Mouse (Mus musculus): ENCODE data around the gene Drc3. TPM values are rescaled to one million over a fixed set of nuclear protein-coding genes. Genes with fewer than 3 reads are reported as not detected.

Drc3 gene
- polyA plus RNA-seq, 1 experiment = 6.9 TPM

DNA sequence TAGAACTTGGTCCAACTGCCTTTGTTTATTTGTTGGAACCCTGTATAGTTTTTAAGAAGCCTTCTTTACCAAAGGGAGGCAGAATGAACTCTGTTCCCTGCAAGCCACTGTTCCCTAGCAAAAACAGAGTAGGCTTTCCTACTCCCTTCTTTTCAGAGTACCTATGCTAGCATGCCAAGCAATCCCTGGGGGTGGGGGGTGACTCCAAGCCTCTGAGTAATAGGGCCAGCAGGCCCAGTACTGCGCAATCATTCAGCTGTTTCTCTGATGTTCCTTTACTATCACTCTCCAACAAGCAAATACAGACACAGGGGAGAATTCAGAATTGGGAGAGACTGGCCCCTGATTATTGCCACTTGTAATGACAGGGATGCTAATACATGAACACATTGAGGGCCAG, 53.5 kb downstream of the Drc3 start:
- TF ChIP-seq EP300 (IDR thresholded peaks at IDR 0.05; ENCODE audit: insufficient read depth, low read depth, low read length) = no peak
- no peak for TF ChIP-seq POLR2A (IDR thresholded peaks at IDR 0.05; ENCODE audit: insufficient read depth, low read length)
- TF ChIP-seq CTCF (IDR thresholded peaks at IDR 0.05; ENCODE audit: low read depth, low read length) = no peak
- Histone ChIP-seq H3K27ac (ENCODE audit: insufficient read depth, low read length) (no peak overlapping the region), H3K36me3 (ENCODE audit: control insufficient read depth, insufficient read depth, low read length, poor library complexity, severe bottlenecking) (peaks cover 48% of the 10 kb centered on the region), H3K27me3 (ENCODE audit: control insufficient read depth, insufficient read depth, low read length, poor library complexity, severe bottlenecking) (no peaks in the 10 kb centered on the region), H3K4me3 (ENCODE audit: low read depth, low read length) (no peak overlapping the region), H3K9ac (ENCODE audit: low read depth, poor library complexity, severe bottlenecking) (no peak overlapping the region), H3K9me3 (replicated peaks; ENCODE audit: control insufficient read depth, insufficient read depth, low read length, poor library complexity, severe bottlenecking) (no peaks in the 10 kb centered on the region), H3K4me1 (ENCODE audit: control insufficient read depth, insufficient read depth, low read length) (no peaks in the 10 kb centered on the region)

- H3K9ac ChIP-seq (ENCODE audit: low read depth, poor library complexity, severe bottlenecking) = no peak overlapping the region
- TF ChIP-seq CTCF (IDR thresholded peaks at IDR 0.05; ENCODE audit: low read depth, low read length) (peak; percentile 22), POLR2A (IDR thresholded peaks at IDR 0.05; ENCODE audit: insufficient read depth, low read length) (no peak)
- H3K9me3 ChIP-seq (replicated peaks; ENCODE audit: control insufficient read depth, insufficient read depth, low read length, poor library complexity, severe bottlenecking) = no peaks in the 10 kb centered on the region
- no peak overlapping the region for H3K4me3 ChIP-seq (ENCODE audit: low read depth, low read length)
- no peaks in the 10 kb centered on the region for H3K4me1 ChIP-seq (ENCODE audit: control insufficient read depth, insufficient read depth, low read length)
- no peaks in the 10 kb centered on the region for H3K27me3 ChIP-seq (ENCODE audit: control insufficient read depth, insufficient read depth, low read length, poor library complexity, severe bottlenecking)
- H3K27ac ChIP-seq (ENCODE audit: insufficient read depth, low read length) = no peak overlapping the region
- peaks cover 17% of the 10 kb centered on the region for H3K36me3 ChIP-seq (ENCODE audit: control insufficient read depth, insufficient read depth, low read length, poor library complexity, severe bottlenecking)
Observed at GRCm38 (mm10) chr11:60412173-60412572, 59.0 kb downstream of the Drc3 start.

- Histone ChIP-seq H3K27ac (ENCODE audit: insufficient read depth, low read length) (no peak overlapping the region), H3K4me1 (ENCODE audit: control insufficient read depth, insufficient read depth, low read length) (no peaks in the 10 kb centered on the region), H3K9me3 (replicated peaks; ENCODE audit: control insufficient read depth, insufficient read depth, low read length, poor library complexity, severe bottlenecking) (no peaks in the 10 kb centered on the region), H3K36me3 (ENCODE audit: control insufficient read depth, insufficient read depth, low read length, poor library complexity, severe bottlenecking) (peaks cover 17% of the 10 kb centered on the region), H3K4me3 (ENCODE audit: low read depth, low read length) (no peak overlapping the region), H3K27me3 (ENCODE audit: control insufficient read depth, insufficient read depth, low read length, poor library complexity, severe bottlenecking) (no peaks in the 10 kb centered on the region), H3K9ac (ENCODE audit: low read depth, poor library complexity, severe bottlenecking) (no peak overlapping the region)
- TF ChIP-seq CTCF (IDR thresholded peaks at IDR 0.05; ENCODE audit: low read depth, low read length) = no peak
Observed at GRCm38 (mm10) chr11:60412921-60413320, 59.8 kb downstream of the Drc3 start.

- Histone ChIP-seq H3K27me3 (ENCODE audit: control insufficient read depth, insufficient read depth, low read length, poor library complexity, severe bottlenecking) (no peaks in the 10 kb centered on the region), H3K9ac (ENCODE audit: low read depth, poor library complexity, severe bottlenecking) (peak overlapping the region; percentile 62), H3K4me3 (ENCODE audit: low read depth, low read length) (peak overlapping the region; percentile 81), H3K27ac (ENCODE audit: insufficient read depth, low read length) (no peak overlapping the region), H3K4me1 (ENCODE audit: control insufficient read depth, insufficient read depth, low read length) (no peaks in the 10 kb centered on the region), H3K36me3 (ENCODE audit: control insufficient read depth, insufficient read depth, low read length, poor library complexity, severe bottlenecking) (no peaks in the 10 kb centered on the region), H3K9me3 (replicated peaks; ENCODE audit: control insufficient read depth, insufficient read depth, low read length, poor library complexity, severe bottlenecking) (no peaks in the 10 kb centered on the region)
- no peak for TF ChIP-seq POLR2A (IDR thresholded peaks at IDR 0.05; ENCODE audit: insufficient read depth, low read length)
- TF ChIP-seq CTCF (IDR thresholded peaks at IDR 0.05; ENCODE audit: low read depth, low read length) = no peak
Observed at GRCm38 (mm10) chr11:60416590-60416962, 63.4 kb downstream of the Drc3 start.

DNA sequence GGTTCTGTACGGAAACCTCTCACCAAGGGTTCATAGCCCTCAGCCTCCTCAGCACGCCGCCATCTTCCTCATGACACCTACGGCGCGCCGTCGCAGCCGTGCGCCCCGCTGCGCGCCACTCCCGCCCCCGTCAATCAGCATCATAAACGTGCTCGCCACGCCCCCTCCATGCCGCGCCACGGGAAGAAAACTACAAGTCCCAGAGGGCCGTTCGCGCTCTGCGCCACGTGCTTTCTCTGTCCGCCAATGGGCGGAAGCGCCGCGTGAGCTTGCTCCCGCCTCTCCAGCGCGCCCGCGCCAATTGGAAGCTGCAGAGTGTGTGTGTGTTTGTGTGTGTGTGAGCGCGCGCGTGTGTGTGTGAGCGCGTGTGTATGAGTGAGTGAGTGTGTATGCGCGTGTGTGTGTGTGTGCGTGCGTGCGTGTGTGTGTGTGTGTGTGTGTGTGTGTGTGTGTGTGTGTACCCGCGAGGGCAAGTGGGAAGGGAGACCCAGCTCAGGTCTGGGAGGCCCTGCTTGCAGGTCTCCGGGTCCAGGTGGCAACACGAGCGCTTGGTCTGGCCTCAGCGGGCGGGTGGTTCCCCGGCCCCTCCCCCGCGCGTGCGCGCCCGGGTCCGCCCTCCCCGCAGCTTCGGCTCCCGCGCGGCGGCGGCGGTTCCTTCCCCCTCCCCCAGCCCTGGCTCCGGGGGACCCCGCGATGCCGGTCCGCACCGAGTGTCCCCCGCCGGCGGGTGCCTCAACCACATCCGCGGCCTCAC, 64.0 kb downstream of the Drc3 start, which contains the start of gene Gid4:
Gene Gid4, plus strand, starts transcription at position 183 of the 754 bp plus-strand sequence.
- Histone ChIP-seq H3K9ac (ENCODE audit: low read depth, poor library complexity, severe bottlenecking) (peak within 1 kb of the TSS; percentile 86), H3K27ac (ENCODE audit: insufficient read depth, low read length) (peak within 1 kb of the TSS; percentile 47; the same call in 1 of the 2 replicates), H3K36me3 (ENCODE audit: control insufficient read depth, insufficient read depth, low read length, poor library complexity, severe bottlenecking) (no peaks in the 10 kb centered on the region), H3K27me3 (ENCODE audit: control insufficient read depth, insufficient read depth, low read length, poor library complexity, severe bottlenecking) (no peaks in the 10 kb centered on the region), H3K4me1 (ENCODE audit: control insufficient read depth, insufficient read depth, low read length) (no peaks in the 10 kb centered on the region), H3K9me3 (replicated peaks; ENCODE audit: control insufficient read depth, insufficient read depth, low read length, poor library complexity, severe bottlenecking) (no peaks in the 10 kb centered on the region), H3K4me3 (ENCODE audit: low read depth, low read length) (peak within 1 kb of the TSS; percentile 91)
- TF ChIP-seq CTCF (IDR thresholded peaks at IDR 0.05; ENCODE audit: low read depth, low read length) (no peak), EP300 (IDR thresholded peaks at IDR 0.05; ENCODE audit: insufficient read depth, low read depth, low read length) (peak; percentile 9; the same call in 1 of the 2 replicates), POLR2A (IDR thresholded peaks at IDR 0.05; ENCODE audit: insufficient read depth, low read length) (peak; percentile 71)

DNA sequence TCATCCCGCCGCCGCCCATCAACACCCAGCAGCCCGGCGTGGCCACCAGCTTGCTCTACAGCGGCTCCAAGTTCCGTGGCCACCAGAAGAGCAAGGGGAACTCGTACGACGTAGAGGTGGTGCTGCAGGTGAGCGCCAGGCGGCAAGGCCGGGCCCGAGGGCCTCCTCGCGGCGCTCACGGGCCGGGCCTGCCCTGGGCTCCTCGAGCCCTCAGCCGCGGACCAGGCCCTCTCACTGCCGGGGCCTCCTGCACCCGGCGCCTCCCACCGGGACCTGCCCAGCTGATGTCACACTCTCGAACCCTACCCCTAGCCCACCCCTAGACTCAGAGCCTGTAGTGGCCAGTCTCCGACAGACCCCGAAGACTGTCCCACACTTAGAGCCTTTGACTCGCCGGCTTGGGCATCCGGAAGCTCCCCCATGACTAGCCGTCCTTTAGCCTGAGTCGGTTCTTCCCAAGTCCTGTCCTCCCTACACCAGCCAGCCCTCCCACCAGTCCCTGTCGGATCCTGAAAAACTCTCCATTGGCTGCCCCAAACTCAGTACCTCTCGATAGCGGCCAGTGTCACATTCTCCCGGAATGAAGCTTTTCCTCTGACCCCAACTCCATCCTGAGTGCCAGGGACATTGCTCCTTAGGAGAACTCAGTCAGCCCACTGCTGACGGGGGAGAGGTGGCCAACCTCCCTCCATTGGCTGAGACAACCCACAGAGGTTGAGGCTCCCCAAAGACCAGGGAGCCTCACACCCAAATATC, 64.8 kb downstream of the Drc3 start, which contains the start of gene Atpaf2:
Gene Atpaf2, minus strand, starts transcription at position 741 of the 756 bp plus-strand sequence.
- H3K4me1 ChIP-seq (ENCODE audit: control insufficient read depth, insufficient read depth, low read length) = no peaks in the 10 kb centered on the region
- TF ChIP-seq EP300 (IDR thresholded peaks at IDR 0.05; ENCODE audit: insufficient read depth, low read depth, low read length) = no peak
- no peak for TF ChIP-seq POLR2A (IDR thresholded peaks at IDR 0.05; ENCODE audit: insufficient read depth, low read length)
- TF ChIP-seq CTCF (IDR thresholded peaks at IDR 0.05; ENCODE audit: low read depth, low read length) = no peak
- H3K36me3 ChIP-seq (ENCODE audit: control insufficient read depth, insufficient read depth, low read length, poor library complexity, severe bottlenecking) = no peaks in the 10 kb centered on the region
- peak within 1 kb of the TSS; percentile 86 for H3K9ac ChIP-seq (ENCODE audit: low read depth, poor library complexity, severe bottlenecking)
- H3K9me3 ChIP-seq (replicated peaks; ENCODE audit: control insufficient read depth, insufficient read depth, low read length, poor library complexity, severe bottlenecking) = no peaks in the 10 kb centered on the region
- H3K27ac ChIP-seq (ENCODE audit: insufficient read depth, low read length) = peak within 1 kb of the TSS; percentile 47; the same call in 1 of the 2 replicates
- peak within 1 kb of the TSS; percentile 91 for H3K4me3 ChIP-seq (ENCODE audit: low read depth, low read length)
- H3K27me3 ChIP-seq (ENCODE audit: control insufficient read depth, insufficient read depth, low read length, poor library complexity, severe bottlenecking) = no peaks in the 10 kb centered on the region

Measured in ES-Bruce4 (cell line).